Mouse (Mus musculus) megakaryocyte, embryonic 14.5 days (primary cell): ENCODE measurements around the gene Tubd1.

Experiments used
- FLI1 ChIP-seq: IDR thresholded peaks from 2 replicates; pipeline ENCODE4 v1.6.1; 2012; ENCODE audit warnings: low read length, inconsistent platforms, mixed read lengths
- GATA1 ChIP-seq: IDR thresholded peaks from 3 replicates; pipeline ENCODE4 v1.6.1; 2012; ENCODE audit warnings: mixed read lengths, low read length, inconsistent platforms, borderline replicate concordance

- TF ChIP-seq GATA1 (no peak), FLI1 (no peak)
Measured at GRCm38 (mm10) chr11:86578106-86578808, 33.5 kb downstream of the Tubd1 start.
